Mouse (Mus musculus) adrenal gland, adult 18-20 months (tissue): ENCODE results near the gene Cxcl9. TPM values are rescaled to one million over a fixed set of nuclear protein-coding genes. Genes with fewer than 3 reads are reported as not detected.
"Not testable (repeated sequence)": the region's sequence is repeated elsewhere in the genome, so short reads cannot be mapped to it uniquely, and the experiment has no call there.

Experiments used
- DNase-seq, 2 experiments: peaks; one replicate each; pipeline ENCODE4 v3.0.0; 2021 to 2022; ENCODE audit warnings: low spot score in 2 of 2
- long read RNA-seq, 2 experiments: library from polyadenylated mRNA; stranded (forward); transcript quantifications; one replicate each; pipeline ENCODE4 v2.0.0; 2021
- total RNA-seq, 2 experiments: library from RNA; stranded (reverse); gene quantifications; 1 replicate in 1 of 2; 2 replicates in 1 of 2; pipeline ENCODE4 v1.2.3; 2021

The Cxcl9 gene
- 1 to 10 TPM; 1.3 to 3.4 TPM for total RNA-seq
- long read RNA-seq, experiment 1, partial matches to known transcripts: 0 of 1 reads
- long read RNA-seq, experiment 1, other reads (novel, unspliced or antisense): 0 of 1 reads
- long read RNA-seq, experiment 2: 0 reads

GRCm38 (mm10) chr5:92327929-92328328, at the start of gene Cxcl9:
Gene Cxcl9, minus strand, starts transcription at chr5:92328079.
- no peak for DNase-seq

- no peak for DNase-seq
Measured at GRCm38 (mm10) chr5:92376795-92377405, 49.0 kb upstream of the Cxcl9 start.

GRCm38 (mm10) chr5:92375368-92375767, 47.5 kb upstream of the Cxcl9 start:
- DNase-seq: no peak

GRCm38 (mm10) chr5:92374721-92375142, 46.9 kb upstream of the Cxcl9 start:
- DNase-seq: no peak

GRCm38 (mm10) chr5:92372605-92373004, 44.7 kb upstream of the Cxcl9 start:
- DNase-seq: no peak

- DNase-seq: no peak
Measured at GRCm38 (mm10) chr5:92371361-92371976, 43.6 kb upstream of the Cxcl9 start.

- DNase-seq: no peak
Measured at GRCm38 (mm10) chr5:92370891-92371290, 43.0 kb upstream of the Cxcl9 start.

GRCm38 (mm10) chr5:92370392-92370791, 42.5 kb upstream of the Cxcl9 start:
- no peak for DNase-seq

GRCm38 (mm10) chr5:92369151-92369994, 41.5 kb upstream of the Cxcl9 start:
- peak in 1 of 2 experiments; percentile 39 for DNase-seq

GRCm38 (mm10) chr5:92368392-92368791, 40.5 kb upstream of the Cxcl9 start:
- DNase-seq: no peak

- no peak for DNase-seq
Measured at GRCm38 (mm10) chr5:92366565-92366964, 38.7 kb upstream of the Cxcl9 start.

- DNase-seq: no peak
Measured at GRCm38 (mm10) chr5:92365146-92365705, 37.3 kb upstream of the Cxcl9 start.

GRCm38 (mm10) chr5:92364011-92364410, 36.1 kb upstream of the Cxcl9 start:
- DNase-seq: no peak

GRCm38 (mm10) chr5:92363179-92363578, 35.3 kb upstream of the Cxcl9 start:
- no peak for DNase-seq

- no peak for DNase-seq
Measured at GRCm38 (mm10) chr5:92358767-92359455, 31.0 kb upstream of the Cxcl9 start.

- no peak for DNase-seq
Measured at GRCm38 (mm10) chr5:92358033-92358432, 30.2 kb upstream of the Cxcl9 start.

GRCm38 (mm10) chr5:92353517-92353916, 25.6 kb upstream of the Cxcl9 start:
- peak; percentile 44 to 49 for DNase-seq

GRCm38 (mm10) chr5:92352716-92353115, 24.8 kb upstream of the Cxcl9 start:
- DNase-seq: not testable (repeated sequence)

GRCm38 (mm10) chr5:92349731-92350130, 21.9 kb upstream of the Cxcl9 start:
- no peak for DNase-seq

- DNase-seq: peak; percentile 33 to 35
Measured at GRCm38 (mm10) chr5:92348794-92349413, 21.0 kb upstream of the Cxcl9 start, which contains the start of gene Cxcl10. Gene Cxcl10, minus strand, starts transcription at chr5:92348889.
